In the genomic region with DNA sequence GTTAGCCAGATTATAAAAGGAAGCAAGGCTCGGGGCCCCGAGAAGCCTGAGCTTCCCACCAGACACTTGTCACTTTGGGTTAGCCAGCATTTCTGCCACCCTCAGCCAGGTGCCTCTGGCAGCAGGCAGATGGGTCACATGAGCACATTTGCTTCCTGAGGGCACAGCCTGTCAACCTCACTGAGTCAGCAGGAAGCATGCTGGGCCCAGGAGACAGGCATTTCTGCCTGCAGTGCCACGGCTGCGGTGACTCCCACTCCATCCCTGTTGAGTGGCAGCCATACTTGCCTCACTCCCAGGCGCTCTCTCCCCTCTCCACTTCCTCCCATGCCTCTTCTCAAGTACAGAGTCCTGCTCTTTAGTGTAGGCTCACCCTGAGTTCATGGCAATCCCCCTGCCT, we compare ENCODE assay signal across 21 mouse cellular contexts. TPM values are rescaled to one million over a fixed set of nuclear protein-coding genes. Genes with fewer than 3 reads are reported as not detected.
DNase-seq lines count a peak whose midpoint lies in the region; ATAC-seq lines count a peak whose summit lies in the region.
"Had no signal": no experiment of that assay in that cellular context is flagged by ENCODE, and none has a peak within 500 bp of the region (broad histone marks: within the 10 kb centered on the region; RNA-seq: fewer than 3 reads in every experiment).

No protein-coding gene starts in this region.

- H3K36me3 ChIP-seq in heart, embryonic 10.5 days: peaks cover 35% of the 10 kb centered on the region
- peaks cover 6% of the 10 kb centered on the region; the same call in 1 of the 2 replicates for H3K36me3 ChIP-seq in midbrain, embryonic 11.5 days (ENCODE audit: control insufficient read depth, insufficient read depth, low read length)
- peaks cover 49% of the 10 kb centered on the region for H3K36me3 ChIP-seq in midbrain, embryonic 10.5 days

- no peak overlapping the region for H3K9ac ChIP-seq in midbrain, embryonic 11.5 days (ENCODE audit: low read length)
- H3K9ac ChIP-seq: embryonic facial prominence, embryonic 12.5 days; heart, embryonic 12.5 days had no signal

- no peak overlapping the region for H3K4me2 ChIP-seq in midbrain, embryonic 11.5 days
- H3K4me2 ChIP-seq: embryonic facial prominence, embryonic 12.5 days; heart, embryonic 12.5 days had no signal

- H3K27me3 ChIP-seq in heart, embryonic 10.5 days (ENCODE audit: insufficient read depth, poor library complexity, severe bottlenecking): peaks cover 52% of the 10 kb centered on the region
- H3K27me3 ChIP-seq in midbrain, embryonic 11.5 days (ENCODE audit: control insufficient read depth, insufficient read depth, low read length): no peaks in the 10 kb centered on the region
- peaks cover 16% of the 10 kb centered on the region; the same call in 1 of the 2 replicates for H3K27me3 ChIP-seq in midbrain, embryonic 10.5 days (ENCODE audit: low read depth, poor library complexity, severe bottlenecking)
- H3K27me3 ChIP-seq: embryonic facial prominence, embryonic 12.5 days had no signal

- WGBS in heart, embryonic 10.5 days: 67% methylated on average over 5 of the region's 5 CpGs
- WGBS in midbrain, embryonic 11.5 days: 88% methylated on average over 5 of the region's 5 CpGs
- WGBS in midbrain, embryonic 10.5 days: 86% methylated on average over 5 of the region's 5 CpGs

- no peak overlapping the region for H3K4me3 ChIP-seq in heart, embryonic 10.5 days
- no peak overlapping the region for H3K4me3 ChIP-seq in midbrain, embryonic 11.5 days (ENCODE audit: low read depth, low read length)
- no peak overlapping the region for H3K4me3 ChIP-seq in midbrain, embryonic 10.5 days
- H3K4me3 ChIP-seq: embryonic facial prominence, embryonic 12.5 days; erythroblast, embryonic 14.5 days; heart, embryonic 12.5 days had no signal

- no peaks in the 10 kb centered on the region for H3K9me3 ChIP-seq in heart, embryonic 10.5 days
- no peaks in the 10 kb centered on the region for H3K9me3 ChIP-seq in midbrain, embryonic 11.5 days (ENCODE audit: control insufficient read depth, low read length)
- no peaks in the 10 kb centered on the region for H3K9me3 ChIP-seq in midbrain, embryonic 10.5 days (replicated peaks)
- H3K9me3 ChIP-seq: embryonic facial prominence, embryonic 12.5 days; heart, embryonic 12.5 days had no signal

- H3K27ac ChIP-seq in heart, embryonic 10.5 days: peak overlapping the region; percentile 17; the same call in 1 of the 2 replicates
- no peak overlapping the region for H3K27ac ChIP-seq in midbrain, embryonic 11.5 days (ENCODE audit: low read depth, low read length)
- no peak overlapping the region for H3K27ac ChIP-seq in midbrain, embryonic 10.5 days (replicated peaks)
- H3K27ac ChIP-seq: embryonic facial prominence, embryonic 12.5 days; stomach, postnatal 0 days had no signal

- no peak for ATAC-seq in midbrain, embryonic 11.5 days (ENCODE audit: low FRiP score)
- ATAC-seq in common myeloid progenitor, adult 5-6 weeks (replicated peaks; ENCODE audit: low read depth, poor library complexity, severe bottlenecking): peak; percentile 76
- ATAC-seq: forebrain, embryonic 14.5 days; inflammation-experienced regulatory T-cells, adult 6 months; lung, postnatal 0 days had no signal

- no peak for DNase-seq in heart, embryonic 10.5 days (ENCODE audit: low spot score)
- no peak for DNase-seq in heart, adult 8-10 months (ENCODE audit: low spot score)
- peak; percentile 65 for DNase-seq in midbrain, embryonic 11.5 days (ENCODE audit: low spot score, missing footprints)
- no peak for DNase-seq in midbrain, embryonic 10.5 days (ENCODE audit: low spot score)
- peak; percentile 20 for DNase-seq in thymus, postnatal 25 days
- no peak for DNase-seq in adrenal gland, adult 18-20 months (ENCODE audit: low spot score in 2 of 2)
- DNase-seq: adrenal gland, adult 8-10 months; cerebellum, adult 11-12 months; gastrocnemius, postnatal 36 days; heart, postnatal 4 days; kidney, adult 8-10 months; kidney, postnatal 25 days; liver had no signal

- peaks cover 50% of the 10 kb centered on the region for H3K4me1 ChIP-seq in heart, embryonic 10.5 days
- peaks cover 4% of the 10 kb centered on the region; the same call in 1 of the 2 replicates for H3K4me1 ChIP-seq in midbrain, embryonic 11.5 days (ENCODE audit: control insufficient read depth, insufficient read depth, low read length)
- peaks cover 17% of the 10 kb centered on the region for H3K4me1 ChIP-seq in midbrain, embryonic 10.5 days

RNA-seq across cellular contexts. Expression of gene Pitpnb, which starts 55.6 kb away (rescaled TPM):
- polyA plus RNA-seq in heart, embryonic 10.5 days (2016; fragmentation: Nextera tagmentation; extraction: Ambion mirVana): 93.7 and 105 TPM in 2 replicates
- 10 to 100 TPM; 36.5 to 43.9 (median 39.8) TPM for total RNA-seq in heart, adult 8-10 months (2022)
- polyA plus RNA-seq in midbrain, embryonic 11.5 days (2014; fragmentation: Nextera tagmentation; extraction: Ambion mirVana): 118 and 136 TPM in 2 replicates
- 121 and 129 TPM in 2 replicates for polyA plus RNA-seq in midbrain, embryonic 10.5 days (2016; fragmentation: Nextera tagmentation; extraction: Ambion mirVana)
- 23.4 and 37.8 TPM in 2 replicates for total RNA-seq in common myeloid progenitor, adult 5-6 weeks (2017)
- total RNA-seq in adrenal gland, adult 18-20 months (2021): 10 to 100 TPM; 85.0 to 87.1 TPM

Comparison
In these comparisons a context has a peak if more than half of its experiments do, and no peak if none do; other contexts are left out.
1. DNase-seq: peak in midbrain, embryonic 11.5 days (single experiment) and thymus, postnatal 25 days (single experiment); none in heart, embryonic 10.5 days (single experiment), heart, adult 8-10 months (single experiment), midbrain, embryonic 10.5 days (single experiment) and adrenal gland, adult 18-20 months (0 of 2).